Mouse (Mus musculus): ENCODE results near the gene Nbas. TPM values are rescaled to one million over a fixed set of nuclear protein-coding genes. Genes with fewer than 3 reads are reported as not detected.

Gene Nbas
- polyA plus RNA-seq, 1 experiment from 2014 or later = 15.4 TPM

DNA sequence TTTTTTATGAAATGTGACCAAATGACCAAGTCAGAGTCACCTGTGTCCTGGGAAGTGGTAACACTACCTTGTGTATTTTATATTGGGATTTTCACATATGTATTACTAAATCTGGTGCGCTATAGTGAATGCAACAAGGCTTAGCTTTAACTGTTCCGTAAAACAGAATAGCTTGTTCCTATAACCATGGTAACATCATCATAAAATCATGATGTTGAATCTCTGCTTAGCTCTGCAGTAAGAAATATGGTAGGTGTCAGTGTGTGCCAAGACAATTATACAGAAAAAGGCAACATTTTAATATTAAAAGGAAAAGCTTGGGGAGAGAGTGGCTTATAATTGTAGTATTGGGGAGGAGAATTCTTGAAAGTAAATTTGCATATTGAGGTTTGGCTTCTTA lies 45.0 kb downstream of the Nbas start:
- 86% methylated on average over 2 of the region's 2 CpGs for WGBS
- ATAC-seq (ENCODE audit: low FRiP score) = no peak

DNA sequence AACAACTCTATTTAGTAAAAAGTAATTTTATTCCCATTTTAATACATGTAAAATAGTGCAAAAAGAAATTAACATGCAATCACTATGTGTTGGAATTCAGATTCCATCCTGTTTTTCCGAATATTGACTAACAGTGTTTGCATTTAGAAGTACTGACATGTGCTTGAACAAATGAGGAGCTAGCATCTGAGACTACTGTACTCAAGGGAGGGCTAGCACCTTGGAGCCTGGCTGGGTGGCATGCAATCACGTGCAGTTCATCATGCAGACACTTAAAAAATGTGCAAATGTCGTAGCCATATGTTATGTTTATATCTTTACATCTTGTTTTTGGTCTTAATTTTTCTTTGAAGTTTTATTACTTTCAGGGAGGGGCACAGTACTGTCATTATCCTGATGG lies 45.5 kb downstream of the Nbas start:
- Histone ChIP-seq H3K4me3 (replicated peaks) (no peak overlapping the region), H3K36me3 (peaks cover 15% of the 10 kb centered on the region), H3K27me3 (replicated peaks) (no peaks in the 10 kb centered on the region), H3K9ac (replicated peaks) (no peak overlapping the region), H3K4me1 (no peaks in the 10 kb centered on the region), H3K27ac (replicated peaks) (no peak overlapping the region), H3K9me3 (replicated peaks) (no peaks in the 10 kb centered on the region), H3K4me2 (no peak overlapping the region)
- 83% methylated on average over 3 of the region's 3 CpGs for WGBS
- no peak for ATAC-seq (ENCODE audit: low FRiP score)

More for the DNA sequence above, 45.0 kb downstream of the Nbas start:
- no peak overlapping the region for H3K9ac ChIP-seq (replicated peaks)
- H3K36me3 ChIP-seq = peaks cover 15% of the 10 kb centered on the region
- no peak overlapping the region for H3K4me3 ChIP-seq (replicated peaks)
- H3K27ac ChIP-seq (replicated peaks) = no peak overlapping the region
- no peaks in the 10 kb centered on the region for H3K27me3 ChIP-seq (replicated peaks)
- no peaks in the 10 kb centered on the region for H3K9me3 ChIP-seq (replicated peaks)
- H3K4me2 ChIP-seq = no peak overlapping the region
- no peaks in the 10 kb centered on the region for H3K4me1 ChIP-seq

DNA sequence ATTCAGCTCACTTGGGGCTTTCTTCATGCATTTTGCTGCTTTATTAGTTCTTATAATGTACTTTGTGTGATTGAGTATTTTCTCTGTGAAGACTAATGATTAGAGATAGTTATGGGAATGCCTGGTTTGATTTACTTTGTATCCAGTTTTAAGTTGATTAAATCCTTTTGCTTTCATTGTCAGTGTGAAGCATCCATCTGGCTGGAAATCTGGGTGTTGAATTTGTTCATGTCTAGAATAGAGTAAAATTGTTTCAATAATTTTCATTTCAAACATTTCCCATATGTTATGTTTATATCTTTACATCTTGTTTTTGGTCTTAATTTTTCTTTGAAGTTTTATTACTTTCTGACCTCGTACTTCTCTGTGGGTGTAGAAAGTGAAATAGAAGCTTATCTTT lies 46.1 kb downstream of the Nbas start:
- Histone ChIP-seq H3K36me3 (peaks cover 13% of the 10 kb centered on the region), H3K9me3 (replicated peaks) (no peaks in the 10 kb centered on the region), H3K27me3 (replicated peaks) (no peaks in the 10 kb centered on the region), H3K4me2 (no peak overlapping the region), H3K9ac (replicated peaks) (no peak overlapping the region), H3K27ac (replicated peaks) (no peak overlapping the region), H3K4me3 (replicated peaks) (no peak overlapping the region), H3K4me1 (no peaks in the 10 kb centered on the region)
- ATAC-seq (ENCODE audit: low FRiP score) = no peak
- 98% methylated on average over 1 of the region's 1 CpGs for WGBS

DNA sequence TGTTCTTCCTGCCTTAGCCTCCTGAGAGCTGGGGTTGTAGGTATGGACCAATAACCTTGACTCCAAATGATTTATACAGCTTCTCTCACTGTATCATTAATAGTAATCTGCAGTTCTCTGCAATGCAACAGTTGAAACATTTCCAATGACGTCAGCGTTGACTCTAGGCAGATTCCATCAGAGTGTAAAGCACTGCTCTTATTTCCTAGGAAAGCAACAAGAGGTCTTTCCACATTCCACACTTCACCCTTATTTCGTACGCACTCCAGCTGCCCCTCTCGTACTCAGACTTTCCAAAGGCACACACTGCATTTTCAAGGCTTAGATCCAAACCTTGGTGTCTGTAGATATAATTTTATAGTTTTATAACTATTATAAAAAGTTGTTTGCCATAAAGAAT lies 73.6 kb downstream of the Nbas start:
- no peak for ATAC-seq (ENCODE audit: low FRiP score)
- H3K27ac ChIP-seq (replicated peaks) = no peak overlapping the region
- H3K36me3 ChIP-seq = peaks cover 17% of the 10 kb centered on the region
- H3K9me3 ChIP-seq (replicated peaks) = no peaks in the 10 kb centered on the region
- H3K27me3 ChIP-seq (replicated peaks) = no peaks in the 10 kb centered on the region
- no peak overlapping the region for H3K9ac ChIP-seq (replicated peaks)
- no peaks in the 10 kb centered on the region for H3K4me1 ChIP-seq
- no peak overlapping the region for H3K4me2 ChIP-seq
- no peak overlapping the region for H3K4me3 ChIP-seq (replicated peaks)
- 94% methylated on average over 5 of the region's 5 CpGs for WGBS

DNA sequence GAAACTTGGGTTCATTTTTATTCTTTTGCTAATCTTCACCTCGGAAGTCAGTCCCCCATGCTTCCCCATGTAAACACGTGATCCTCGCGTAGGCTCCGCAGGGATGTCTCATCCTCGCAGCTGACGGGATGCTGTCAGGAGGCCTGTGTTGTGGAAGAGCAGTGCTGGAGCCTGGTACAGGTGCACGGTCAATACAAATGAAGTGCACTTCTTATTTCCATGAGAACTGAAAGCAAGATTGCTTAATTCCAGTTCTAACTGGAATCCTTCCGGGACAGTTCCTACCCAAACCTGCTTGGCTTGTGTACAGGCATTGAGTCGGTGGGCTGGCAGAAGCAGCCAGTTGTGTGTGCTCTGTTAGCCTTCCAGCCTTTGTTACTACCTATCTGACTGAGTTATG lies 87.3 kb downstream of the Nbas start:
- H3K9me3 ChIP-seq (replicated peaks) = no peaks in the 10 kb centered on the region
- H3K27ac ChIP-seq (replicated peaks) = no peak overlapping the region
- no peak overlapping the region for H3K4me3 ChIP-seq (replicated peaks)
- no peak overlapping the region for H3K9ac ChIP-seq (replicated peaks)
- no peaks in the 10 kb centered on the region for H3K27me3 ChIP-seq (replicated peaks)
- 91% methylated on average over 10 of the region's 10 CpGs for WGBS
- H3K36me3 ChIP-seq = peaks cover 20% of the 10 kb centered on the region
- H3K4me2 ChIP-seq = no peak overlapping the region
- no peaks in the 10 kb centered on the region for H3K4me1 ChIP-seq
- ATAC-seq (ENCODE audit: low FRiP score) = no peak

DNA sequence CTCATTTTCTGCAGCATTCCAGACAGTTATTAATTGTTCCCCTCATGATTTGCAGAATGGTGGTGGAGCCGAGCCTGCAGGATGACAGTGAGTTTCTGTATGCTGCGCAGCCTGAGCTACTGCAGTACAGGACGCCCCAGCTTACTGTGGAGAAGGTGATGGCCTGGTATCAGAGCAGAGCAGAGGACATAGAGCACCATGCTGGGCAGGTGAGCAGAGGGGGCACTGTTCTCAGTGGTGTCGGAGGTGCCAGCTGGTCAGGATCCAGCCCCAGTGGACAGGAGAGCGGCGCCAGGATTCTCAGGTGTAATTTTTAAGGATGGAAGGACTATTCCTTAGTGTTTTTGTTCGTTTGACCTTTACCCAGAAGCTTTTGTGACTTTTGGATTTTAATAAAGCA lies 87.8 kb downstream of the Nbas start:
- H3K27ac ChIP-seq (replicated peaks) = no peak overlapping the region
- no peaks in the 10 kb centered on the region for H3K9me3 ChIP-seq (replicated peaks)
- H3K9ac ChIP-seq (replicated peaks) = no peak overlapping the region
- peaks cover 21% of the 10 kb centered on the region for H3K36me3 ChIP-seq
- H3K4me3 ChIP-seq (replicated peaks) = no peak overlapping the region
- WGBS = 91% methylated on average over 7 of the region's 7 CpGs
- no peak for ATAC-seq (ENCODE audit: low FRiP score)
- no peak overlapping the region for H3K4me2 ChIP-seq
- no peaks in the 10 kb centered on the region for H3K4me1 ChIP-seq
- H3K27me3 ChIP-seq (replicated peaks) = no peaks in the 10 kb centered on the region

DNA sequence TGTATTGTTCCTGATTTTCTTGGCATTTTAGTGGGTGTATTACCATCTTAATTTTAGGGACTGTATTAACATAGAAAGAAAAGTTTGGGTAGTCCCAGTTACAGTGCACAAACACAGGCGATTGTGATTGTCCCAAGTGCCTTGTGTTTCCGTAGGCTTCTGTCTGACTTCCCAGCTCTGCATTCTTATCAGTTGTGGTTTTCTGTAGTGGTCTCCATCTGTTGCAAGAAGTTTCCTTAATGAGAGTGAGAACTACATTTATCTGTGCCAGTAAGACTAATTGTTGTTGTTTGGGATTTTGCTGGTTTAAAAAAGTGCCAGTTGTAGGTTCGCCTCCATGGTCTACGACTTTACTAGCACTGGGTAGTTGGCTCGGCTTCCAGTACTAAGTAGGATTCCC lies 88.3 kb downstream of the Nbas start:
- WGBS = 92% methylated on average over 5 of the region's 5 CpGs
- no peak for ATAC-seq (ENCODE audit: low FRiP score)

DNA sequence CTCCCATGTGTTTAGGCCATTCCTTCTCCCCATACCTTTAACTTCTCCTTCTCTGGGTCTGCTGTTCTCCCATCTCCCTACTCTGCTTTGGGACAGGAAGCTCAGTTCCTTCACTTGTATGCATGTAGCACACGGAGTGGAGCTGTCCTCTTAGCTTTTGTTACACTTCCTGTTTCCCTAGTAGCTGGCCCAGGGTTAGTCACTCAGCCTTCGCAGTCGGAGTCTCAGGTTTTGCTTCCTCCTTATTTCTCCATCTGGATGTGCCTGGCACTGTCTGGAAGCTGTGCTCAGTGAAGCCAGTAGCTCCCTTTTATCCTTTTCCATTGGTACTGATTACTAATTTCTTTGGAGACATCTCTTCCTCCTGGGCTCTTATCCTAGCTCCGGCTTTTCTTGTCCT lies 89.9 kb downstream of the Nbas start:
- Histone ChIP-seq H3K4me3 (replicated peaks) (no peak overlapping the region), H3K4me2 (no peak overlapping the region), H3K27ac (replicated peaks) (no peak overlapping the region), H3K9ac (replicated peaks) (no peak overlapping the region), H3K9me3 (replicated peaks) (no peaks in the 10 kb centered on the region), H3K36me3 (peaks cover 30% of the 10 kb centered on the region), H3K27me3 (replicated peaks) (no peaks in the 10 kb centered on the region), H3K4me1 (no peaks in the 10 kb centered on the region)
- ATAC-seq (ENCODE audit: low FRiP score) = no peak
- 87% methylated on average over 4 of the region's 4 CpGs for WGBS

More for the DNA sequence above, 88.3 kb downstream of the Nbas start:
- Histone ChIP-seq H3K36me3 (peaks cover 24% of the 10 kb centered on the region), H3K27me3 (replicated peaks) (no peaks in the 10 kb centered on the region), H3K4me3 (replicated peaks) (no peak overlapping the region), H3K27ac (replicated peaks) (no peak overlapping the region), H3K9ac (replicated peaks) (no peak overlapping the region), H3K9me3 (replicated peaks) (no peaks in the 10 kb centered on the region), H3K4me1 (no peaks in the 10 kb centered on the region), H3K4me2 (no peak overlapping the region)

DNA sequence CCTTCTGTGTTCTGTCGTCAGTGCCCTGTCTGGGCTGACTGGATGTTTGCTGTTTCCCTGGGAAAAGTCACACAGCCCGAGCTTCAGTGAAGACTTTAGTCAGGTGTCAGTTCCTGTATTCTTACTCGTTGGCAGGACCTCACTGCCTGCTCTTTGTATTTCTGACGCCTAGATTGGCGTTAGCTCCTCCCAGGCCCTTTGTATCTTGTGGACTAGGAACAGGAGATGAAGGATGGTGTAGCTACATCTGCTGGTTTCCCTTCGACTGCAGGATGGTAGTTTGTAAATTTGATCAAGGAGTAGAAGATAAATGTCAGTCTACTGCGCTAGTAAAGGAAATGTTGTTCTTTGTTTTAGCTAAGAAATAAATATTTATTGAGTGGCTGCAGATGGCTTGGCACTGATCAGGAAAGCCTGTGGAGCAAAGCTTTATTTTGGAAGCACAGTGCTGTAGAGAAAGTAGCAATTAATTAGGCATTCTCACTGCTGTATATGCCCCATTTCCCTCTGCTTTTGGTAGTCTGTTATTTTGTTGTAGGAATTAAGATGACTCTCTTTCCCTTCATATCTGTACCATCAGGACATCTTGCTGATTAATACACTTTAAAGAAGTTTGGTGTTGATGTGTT lies 91.4 kb downstream of the Nbas start:
- peaks cover 30% of the 10 kb centered on the region for H3K36me3 ChIP-seq
- no peak overlapping the region for H3K4me3 ChIP-seq (replicated peaks)
- H3K27ac ChIP-seq (replicated peaks) = no peak overlapping the region
- 24% methylated on average over 7 of the region's 7 CpGs for WGBS
- no peak overlapping the region for H3K9ac ChIP-seq (replicated peaks)
- H3K27me3 ChIP-seq (replicated peaks) = no peaks in the 10 kb centered on the region
- no peak for ATAC-seq (ENCODE audit: low FRiP score)
- H3K9me3 ChIP-seq (replicated peaks) = no peaks in the 10 kb centered on the region
- H3K4me1 ChIP-seq = no peaks in the 10 kb centered on the region
- no peak overlapping the region for H3K4me2 ChIP-seq

DNA sequence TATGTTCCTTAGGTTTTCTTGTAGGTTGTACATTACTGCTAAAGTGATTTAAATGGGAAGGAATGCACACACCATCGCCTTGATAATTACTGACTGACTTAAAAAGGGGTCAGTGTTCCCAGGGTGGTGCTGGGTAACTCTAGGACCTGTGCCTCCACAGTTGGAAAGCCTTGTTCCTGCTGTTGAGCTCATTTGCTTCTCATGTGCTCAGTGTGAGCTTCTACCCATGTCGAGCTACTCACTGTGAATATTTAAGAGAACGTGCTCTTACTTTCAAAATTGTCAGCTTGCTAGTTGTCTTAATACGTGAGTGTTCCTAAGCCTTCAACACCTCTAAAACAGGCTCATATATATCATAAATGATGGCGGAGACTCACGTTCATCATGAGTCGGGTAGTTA lies 112.6 kb downstream of the Nbas start:
- no peak overlapping the region for H3K27ac ChIP-seq (replicated peaks)
- H3K27me3 ChIP-seq (replicated peaks) = no peaks in the 10 kb centered on the region
- H3K9me3 ChIP-seq (replicated peaks) = no peaks in the 10 kb centered on the region
- WGBS = 84% methylated on average over 7 of the region's 7 CpGs
- H3K4me2 ChIP-seq = no peak overlapping the region
- no peak overlapping the region for H3K9ac ChIP-seq (replicated peaks)
- H3K4me3 ChIP-seq (replicated peaks) = no peak overlapping the region
- no peaks in the 10 kb centered on the region for H3K4me1 ChIP-seq
- no peak for ATAC-seq (ENCODE audit: low FRiP score)
- H3K36me3 ChIP-seq = peaks cover 7% of the 10 kb centered on the region

DNA sequence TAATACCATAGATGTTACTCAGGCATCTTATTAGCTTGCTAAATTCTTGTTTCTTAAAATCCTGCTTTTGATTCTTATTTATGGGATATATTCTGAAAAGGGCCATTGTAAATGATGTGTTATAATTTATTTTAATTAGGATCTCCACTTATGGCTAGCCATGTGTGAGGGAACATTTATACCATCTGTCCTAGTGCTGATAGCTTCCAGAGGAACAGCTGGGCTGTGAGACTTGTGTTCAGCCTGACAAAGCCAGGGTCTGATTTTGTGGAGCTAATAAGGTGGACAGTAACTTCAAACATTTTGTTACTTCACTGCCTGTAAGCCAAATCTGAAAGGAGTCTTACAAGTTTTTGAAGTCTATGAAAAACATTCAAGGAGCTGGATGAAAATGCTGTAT lies 113.1 kb downstream of the Nbas start:
- no peaks in the 10 kb centered on the region for H3K9me3 ChIP-seq (replicated peaks)
- no peak overlapping the region for H3K9ac ChIP-seq (replicated peaks)
- no peak overlapping the region for H3K4me3 ChIP-seq (replicated peaks)
- H3K27me3 ChIP-seq (replicated peaks) = no peaks in the 10 kb centered on the region
- no peaks in the 10 kb centered on the region for H3K4me1 ChIP-seq
- peaks cover 3% of the 10 kb centered on the region; the same call in 1 of the 2 replicates for H3K36me3 ChIP-seq
- no peak overlapping the region for H3K4me2 ChIP-seq
- no peak overlapping the region for H3K27ac ChIP-seq (replicated peaks)
- no peak for ATAC-seq (ENCODE audit: low FRiP score)

DNA sequence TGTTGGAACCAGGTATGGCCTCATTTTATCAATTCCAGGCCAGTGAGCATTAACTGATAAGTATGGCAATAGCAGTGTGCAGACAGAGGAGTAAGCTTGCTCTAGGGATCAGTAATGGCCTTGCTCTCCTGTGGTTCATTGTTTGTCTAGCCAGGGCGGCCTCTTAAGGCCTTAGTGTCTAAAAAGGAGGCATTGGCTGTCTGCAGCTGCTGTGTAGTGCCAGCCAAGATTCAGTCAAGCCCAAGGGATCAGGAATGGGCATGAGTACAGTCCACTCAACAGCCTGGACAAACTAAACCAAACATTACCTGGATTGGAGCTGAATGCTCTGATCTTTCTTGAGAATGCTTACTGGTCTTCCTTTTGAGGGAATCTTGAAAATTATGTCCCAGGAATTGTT lies 120.7 kb downstream of the Nbas start:
- no peak for ATAC-seq (ENCODE audit: low FRiP score)
- H3K27me3 ChIP-seq (replicated peaks) = no peaks in the 10 kb centered on the region
- H3K4me1 ChIP-seq = no peaks in the 10 kb centered on the region

DNA sequence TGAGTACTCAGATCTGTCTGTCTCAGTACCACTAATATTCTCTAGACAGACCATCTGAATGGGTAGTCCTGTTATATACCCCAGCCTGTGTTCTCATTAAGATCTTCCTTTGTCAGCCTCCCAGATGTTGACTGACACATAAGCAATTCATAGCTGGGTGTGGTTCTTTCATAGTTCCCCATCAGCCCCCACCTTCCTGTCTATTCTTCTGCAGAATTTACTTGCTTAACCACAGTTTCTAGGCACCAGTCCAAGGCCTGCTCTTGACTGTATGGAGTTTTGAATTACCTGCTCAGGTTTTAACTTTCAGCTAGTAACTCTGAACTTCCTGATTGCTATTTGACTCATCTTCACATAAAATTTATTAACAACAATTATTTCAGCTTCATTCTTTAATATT lies 141.3 kb downstream of the Nbas start:
- Histone ChIP-seq H3K9me3 (replicated peaks) (no peaks in the 10 kb centered on the region), H3K4me2 (no peak overlapping the region), H3K27me3 (replicated peaks) (no peaks in the 10 kb centered on the region), H3K36me3 (peaks cover 7% of the 10 kb centered on the region; the same call in 1 of the 2 replicates), H3K9ac (replicated peaks) (no peak overlapping the region), H3K4me1 (no peaks in the 10 kb centered on the region), H3K4me3 (replicated peaks) (no peak overlapping the region), H3K27ac (replicated peaks) (no peak overlapping the region)
- ATAC-seq (ENCODE audit: low FRiP score) = no peak

More for the DNA sequence above, 120.7 kb downstream of the Nbas start:
- H3K9me3 ChIP-seq (replicated peaks) = no peaks in the 10 kb centered on the region
- 66% methylated on average over 1 of the region's 1 CpGs for WGBS
- H3K4me3 ChIP-seq (replicated peaks) = no peak overlapping the region
- no peak overlapping the region for H3K4me2 ChIP-seq
- peaks cover 13% of the 10 kb centered on the region for H3K36me3 ChIP-seq
- H3K9ac ChIP-seq (replicated peaks) = no peak overlapping the region
- no peak overlapping the region for H3K27ac ChIP-seq (replicated peaks)

Data from neural tube, embryonic 15.5 days (tissue).